Mouse (Mus musculus): ENCODE data around the gene Gbf1. TPM values are rescaled to one million over a fixed set of nuclear protein-coding genes. Genes with fewer than 3 reads are reported as not detected.

Gene Gbf1
- polyA plus RNA-seq, 1 experiment: 86.4 TPM

DNA sequence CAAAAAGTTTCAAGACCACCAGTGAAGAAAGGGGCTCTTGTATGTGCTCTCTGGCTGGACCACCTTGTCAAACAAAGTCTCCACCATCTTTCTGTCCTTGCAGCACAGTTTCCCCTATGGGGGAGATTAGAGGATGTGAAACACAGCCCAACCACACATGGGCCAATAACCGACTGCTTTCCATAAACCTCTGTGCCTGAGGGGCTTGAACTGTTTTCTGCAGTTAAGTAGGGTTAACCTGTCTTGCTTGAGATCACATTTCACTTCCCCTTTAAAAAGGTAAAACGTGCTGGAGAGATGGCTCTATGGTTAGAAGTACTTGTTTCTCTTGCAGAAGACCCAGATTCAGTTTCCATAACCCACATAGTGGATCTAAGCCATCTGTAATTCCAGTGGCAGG is 87.9 kb downstream of the Gbf1 start:
- TF ChIP-seq CTCF (IDR thresholded peaks at IDR 0.05; ENCODE audit: borderline replicate concordance, insufficient read depth, low read length) (no peak), POLR2A (IDR thresholded peaks at IDR 0.05; ENCODE audit: low read depth, low read length) (no peak)
- no peak overlapping the region for H3K27ac ChIP-seq (ENCODE audit: insufficient read depth, low read length)
- no peaks in the 10 kb centered on the region for H3K4me1 ChIP-seq (ENCODE audit: control insufficient read depth, insufficient read depth, low read length)
- H3K4me3 ChIP-seq (ENCODE audit: insufficient read depth, low read length): no peak overlapping the region

DNA sequence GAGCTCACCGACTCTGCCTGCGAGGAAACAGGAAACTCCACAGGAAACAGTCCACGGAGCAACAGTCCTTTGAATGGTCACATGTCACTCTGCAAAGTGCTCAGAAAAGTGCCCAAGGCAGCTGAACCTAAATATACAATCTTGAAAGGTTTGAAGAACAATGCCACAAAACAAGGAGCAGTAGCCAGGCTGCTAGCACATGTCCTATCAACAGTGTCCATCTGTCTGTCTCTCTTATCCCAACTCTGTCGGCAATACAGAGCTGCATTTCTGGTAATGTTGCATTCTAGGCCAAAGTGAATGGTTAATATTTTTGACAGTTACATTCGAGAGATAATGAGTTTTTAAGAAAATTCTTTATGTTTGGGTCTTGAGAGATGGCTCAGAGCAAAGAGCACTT is 90.1 kb downstream of the Gbf1 start:
- no peak for TF ChIP-seq POLR2A (IDR thresholded peaks at IDR 0.05; ENCODE audit: low read depth, low read length)
- TF ChIP-seq CTCF (IDR thresholded peaks at IDR 0.05; ENCODE audit: borderline replicate concordance, insufficient read depth, low read length): no peak
- Histone ChIP-seq H3K4me3 (ENCODE audit: insufficient read depth, low read length) (no peak overlapping the region), H3K27ac (ENCODE audit: insufficient read depth, low read length) (no peak overlapping the region), H3K4me1 (ENCODE audit: control insufficient read depth, insufficient read depth, low read length) (no peaks in the 10 kb centered on the region)

DNA sequence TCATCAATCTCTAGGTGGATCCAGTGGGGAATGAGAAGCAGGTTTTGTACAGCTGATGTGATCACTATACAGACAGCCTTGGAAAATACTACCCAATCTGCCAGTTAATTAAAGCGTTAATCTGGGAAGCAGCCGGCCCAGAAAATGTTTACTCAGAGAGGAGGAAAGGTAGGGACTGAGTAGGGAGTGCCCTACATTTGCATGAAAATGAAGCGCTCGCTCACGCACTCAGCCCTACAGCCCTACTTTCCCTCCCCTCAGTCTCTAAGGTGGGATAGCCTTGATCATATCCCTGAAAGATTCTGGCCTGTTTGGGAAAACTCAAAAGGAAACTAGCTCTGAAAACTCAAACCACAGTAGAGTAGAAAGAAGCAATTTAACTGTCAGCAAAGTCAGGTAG is 92.3 kb downstream of the Gbf1 start:
- H3K4me1 ChIP-seq (ENCODE audit: control insufficient read depth, insufficient read depth, low read length): no peaks in the 10 kb centered on the region
- TF ChIP-seq POLR2A (IDR thresholded peaks at IDR 0.05; ENCODE audit: low read depth, low read length) (no peak), CTCF (IDR thresholded peaks at IDR 0.05; ENCODE audit: borderline replicate concordance, insufficient read depth, low read length) (no peak)
- no peak overlapping the region for H3K27ac ChIP-seq (ENCODE audit: insufficient read depth, low read length)
- no peak overlapping the region for H3K4me3 ChIP-seq (ENCODE audit: insufficient read depth, low read length)

DNA sequence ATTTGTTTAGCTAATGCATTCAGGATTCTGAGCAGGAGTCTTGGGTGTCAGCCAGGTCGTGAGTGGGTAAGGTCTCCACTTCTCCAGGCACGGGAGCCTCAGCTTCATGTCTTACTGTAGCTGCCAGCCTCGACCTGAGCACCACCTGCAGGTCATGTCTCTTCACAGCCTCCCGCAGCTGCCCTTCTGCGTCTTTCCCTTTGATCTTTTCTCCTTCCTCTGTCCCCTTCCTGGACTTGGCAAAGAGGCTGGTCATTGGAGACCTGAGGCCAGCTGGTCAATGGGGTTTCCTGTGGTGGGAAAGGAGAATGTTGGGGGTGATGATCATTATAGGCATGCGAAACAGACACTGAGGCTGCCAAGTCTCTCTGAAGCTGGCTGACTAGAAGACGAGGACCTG is 96.7 kb downstream of the Gbf1 start:
- TF ChIP-seq POLR2A (IDR thresholded peaks at IDR 0.05; ENCODE audit: low read depth, low read length) (no peak), CTCF (IDR thresholded peaks at IDR 0.05; ENCODE audit: borderline replicate concordance, insufficient read depth, low read length) (no peak)
- Histone ChIP-seq H3K27ac (ENCODE audit: insufficient read depth, low read length) (no peak overlapping the region), H3K4me3 (ENCODE audit: insufficient read depth, low read length) (no peak overlapping the region), H3K4me1 (ENCODE audit: control insufficient read depth, insufficient read depth, low read length) (no peaks in the 10 kb centered on the region)

DNA sequence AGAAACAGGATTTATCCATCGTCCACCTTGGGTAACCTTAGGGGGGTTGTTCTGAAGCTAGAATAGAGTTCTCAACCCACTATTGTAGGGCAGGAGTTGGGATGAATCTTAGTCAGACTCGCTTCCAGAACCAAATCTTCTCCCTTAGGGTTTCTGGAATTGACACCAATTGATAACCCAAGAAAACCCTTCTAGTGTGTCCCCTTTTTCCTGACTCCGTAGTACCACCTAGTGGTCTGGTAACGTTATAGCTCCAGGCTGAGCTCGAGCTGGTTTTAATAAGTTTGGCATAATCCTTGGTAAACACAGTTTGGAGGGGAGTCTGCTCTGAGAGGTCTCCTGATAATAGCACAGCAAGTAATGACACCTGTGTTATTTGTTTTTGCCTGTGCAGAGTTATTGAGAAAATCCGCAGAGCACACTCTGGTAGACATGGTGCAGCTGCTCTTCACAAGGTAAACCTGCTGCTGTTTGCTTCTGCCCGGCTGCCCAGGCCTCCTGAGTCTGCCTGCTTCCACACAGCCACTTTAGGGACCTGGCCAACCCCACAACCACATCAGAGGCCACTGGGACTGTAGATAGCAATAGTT is 101.9 kb downstream of the Gbf1 start:
- Histone ChIP-seq H3K27ac (ENCODE audit: insufficient read depth, low read length) (no peak overlapping the region), H3K4me1 (ENCODE audit: control insufficient read depth, insufficient read depth, low read length) (no peaks in the 10 kb centered on the region), H3K4me3 (ENCODE audit: insufficient read depth, low read length) (no peak overlapping the region)
- TF ChIP-seq CTCF (IDR thresholded peaks at IDR 0.05; ENCODE audit: borderline replicate concordance, insufficient read depth, low read length): no peak
- TF ChIP-seq POLR2A (IDR thresholded peaks at IDR 0.05; ENCODE audit: low read depth, low read length): no peak

DNA sequence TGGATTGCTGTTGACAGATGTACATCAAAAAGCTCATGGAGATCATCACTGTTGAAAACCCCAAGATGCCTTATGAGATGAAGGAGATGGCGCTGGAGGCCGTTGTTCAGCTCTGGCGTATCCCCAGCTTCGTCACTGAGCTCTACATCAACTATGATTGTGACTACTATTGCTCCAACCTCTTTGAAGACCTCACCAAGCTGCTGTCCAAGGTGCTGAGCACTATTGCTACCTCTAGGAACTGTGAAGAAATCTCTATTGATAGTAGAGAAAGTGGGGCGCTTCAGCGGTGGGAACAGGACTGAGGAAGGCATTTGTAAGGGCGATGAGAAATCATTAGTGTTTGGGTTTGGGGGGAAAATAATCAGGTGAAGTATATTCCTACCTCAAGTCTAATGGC is 112.5 kb downstream of the Gbf1 start:
- Histone ChIP-seq H3K4me3 (ENCODE audit: insufficient read depth, low read length) (no peak overlapping the region), H3K4me1 (ENCODE audit: control insufficient read depth, insufficient read depth, low read length) (no peaks in the 10 kb centered on the region), H3K27ac (ENCODE audit: insufficient read depth, low read length) (no peak overlapping the region)
- TF ChIP-seq CTCF (IDR thresholded peaks at IDR 0.05; ENCODE audit: borderline replicate concordance, insufficient read depth, low read length) (no peak), POLR2A (IDR thresholded peaks at IDR 0.05; ENCODE audit: low read depth, low read length) (no peak)

DNA sequence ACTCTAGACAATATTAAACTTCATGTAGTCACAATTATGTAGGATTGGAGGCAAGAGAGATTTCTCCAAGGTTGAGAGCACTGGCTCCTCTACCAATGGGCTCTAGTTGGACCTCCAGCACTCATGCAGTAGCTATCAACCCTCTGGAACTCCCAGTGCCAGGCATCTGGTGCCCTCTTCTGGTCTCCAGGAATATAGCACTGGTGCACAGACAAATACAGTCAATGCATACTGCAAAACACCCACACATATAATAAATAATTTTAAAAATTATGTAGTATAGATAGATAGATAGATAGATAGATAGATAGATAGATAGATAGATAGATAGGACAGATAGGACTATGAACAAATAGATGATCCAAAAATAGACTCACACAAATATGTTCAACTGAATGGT is 123.0 kb downstream of the Gbf1 start:
- H3K4me1 ChIP-seq (ENCODE audit: control insufficient read depth, insufficient read depth, low read length): no peaks in the 10 kb centered on the region
- no peak overlapping the region for H3K4me3 ChIP-seq (ENCODE audit: insufficient read depth, low read length)
- TF ChIP-seq CTCF (IDR thresholded peaks at IDR 0.05; ENCODE audit: borderline replicate concordance, insufficient read depth, low read length) (no peak), POLR2A (IDR thresholded peaks at IDR 0.05; ENCODE audit: low read depth, low read length) (no peak)
- no peak overlapping the region for H3K27ac ChIP-seq (ENCODE audit: insufficient read depth, low read length)

DNA sequence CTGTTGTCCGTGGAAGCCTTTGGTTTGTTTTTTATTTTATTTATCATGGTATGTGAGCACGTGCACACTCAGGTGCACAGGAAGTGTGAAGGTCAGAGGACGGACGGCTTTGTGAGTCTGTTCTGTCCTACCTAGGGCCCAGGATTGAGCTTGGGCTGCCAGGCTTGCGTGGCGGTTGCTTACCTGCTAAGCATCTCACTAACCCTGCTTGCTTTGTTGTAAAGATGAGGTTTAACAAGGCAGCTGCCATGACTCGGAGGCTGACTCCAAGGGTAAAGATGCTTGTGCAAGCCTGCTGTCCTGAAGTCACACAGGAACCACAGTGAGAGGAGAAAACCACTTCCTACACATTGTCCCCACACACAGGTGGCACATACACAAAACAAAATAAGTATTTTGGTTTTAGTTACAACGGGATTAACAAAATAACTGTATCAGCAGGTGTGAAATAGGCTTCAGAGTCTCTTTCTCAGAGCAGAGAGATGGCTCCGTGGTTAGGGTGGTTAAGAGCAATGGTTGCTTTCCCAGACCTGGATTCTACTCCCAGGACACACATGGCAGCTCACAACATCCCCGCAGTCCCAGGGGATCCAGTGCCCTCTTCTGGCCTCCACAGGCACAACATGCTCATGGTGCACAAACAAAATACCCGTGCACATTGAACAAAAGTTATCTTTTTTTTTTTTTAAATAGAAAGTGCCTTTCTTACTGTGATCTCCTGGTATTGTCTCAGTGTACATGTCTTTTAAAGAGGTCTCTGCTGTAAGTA is 130.0 kb downstream of the Gbf1 start:
- TF ChIP-seq POLR2A (IDR thresholded peaks at IDR 0.05; ENCODE audit: low read depth, low read length) (no peak), CTCF (IDR thresholded peaks at IDR 0.05; ENCODE audit: borderline replicate concordance, insufficient read depth, low read length) (0 out of 2 replicates have a peak, but pooled peaks have one; percentile 2)
- no peak overlapping the region for H3K27ac ChIP-seq (ENCODE audit: insufficient read depth, low read length)
- H3K4me3 ChIP-seq (ENCODE audit: insufficient read depth, low read length): no peak overlapping the region
- H3K4me1 ChIP-seq (ENCODE audit: control insufficient read depth, insufficient read depth, low read length): no peaks in the 10 kb centered on the region

DNA sequence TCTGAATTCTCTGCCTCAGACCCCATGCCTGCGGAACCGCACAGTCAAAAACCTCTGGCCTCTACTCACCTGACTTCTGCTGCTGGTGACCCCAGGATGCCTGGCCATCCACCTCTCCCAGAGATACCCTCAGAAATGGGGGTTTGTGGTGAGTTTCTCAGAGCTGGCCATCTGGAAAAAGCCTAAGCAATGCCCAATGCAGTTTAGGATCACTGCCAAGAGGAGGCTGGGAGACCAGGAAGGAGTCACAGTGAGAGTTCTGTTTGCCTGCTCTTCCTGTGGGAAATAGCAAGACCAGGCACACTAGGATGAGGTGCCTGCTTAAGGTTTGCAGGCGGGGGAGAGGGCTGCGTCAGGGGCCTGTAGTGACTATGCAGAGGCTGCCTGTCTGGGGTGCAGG is 132.4 kb downstream of the Gbf1 start:
- TF ChIP-seq POLR2A (IDR thresholded peaks at IDR 0.05; ENCODE audit: low read depth, low read length) (no peak), CTCF (IDR thresholded peaks at IDR 0.05; ENCODE audit: borderline replicate concordance, insufficient read depth, low read length) (no peak)
- H3K4me3 ChIP-seq (ENCODE audit: insufficient read depth, low read length): no peak overlapping the region
- no peak overlapping the region for H3K27ac ChIP-seq (ENCODE audit: insufficient read depth, low read length)

DNA sequence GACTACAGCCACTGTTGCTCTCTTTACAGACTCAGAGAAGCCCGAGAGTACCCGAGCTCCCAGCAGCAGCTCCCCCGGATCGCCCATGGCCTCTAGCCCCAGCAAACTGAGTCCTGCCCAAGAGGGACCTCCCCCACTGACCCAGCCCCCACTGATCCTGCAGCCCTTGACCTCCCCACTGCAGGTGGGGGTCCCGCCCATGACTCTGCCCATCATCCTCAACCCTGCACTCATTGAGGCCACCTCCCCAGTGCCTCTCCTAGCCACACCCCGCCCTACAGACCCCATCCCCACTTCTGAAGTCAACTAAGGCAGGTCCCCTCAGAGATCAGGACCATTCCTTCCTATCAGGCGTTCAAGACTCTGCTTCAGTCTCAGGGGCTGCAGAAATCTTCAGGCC is 133.3 kb downstream of the Gbf1 start:
- H3K27ac ChIP-seq (ENCODE audit: insufficient read depth, low read length): no peak overlapping the region

More for the DNA sequence above, 132.4 kb downstream of the Gbf1 start:
- H3K4me1 ChIP-seq (ENCODE audit: control insufficient read depth, insufficient read depth, low read length): no peaks in the 10 kb centered on the region

More for the DNA sequence above, 133.3 kb downstream of the Gbf1 start:
- TF ChIP-seq POLR2A (IDR thresholded peaks at IDR 0.05; ENCODE audit: low read depth, low read length) (no peak), CTCF (IDR thresholded peaks at IDR 0.05; ENCODE audit: borderline replicate concordance, insufficient read depth, low read length) (no peak)
- no peaks in the 10 kb centered on the region for H3K4me1 ChIP-seq (ENCODE audit: control insufficient read depth, insufficient read depth, low read length)
- H3K4me3 ChIP-seq (ENCODE audit: insufficient read depth, low read length): no peak overlapping the region
